Mouse (Mus musculus): Measurements from ENCODE around the gene Pafah2. TPM values are rescaled to one million over a fixed set of nuclear protein-coding genes. Genes with fewer than 3 reads are reported as not detected.

Gene Pafah2
- polyA plus RNA-seq, 1 experiment from 2014 or later = 14.3 TPM

- H3K27me3 ChIP-seq (ENCODE audit: insufficient read depth, low read length) = no peaks in the 10 kb centered on the region
- H3K4me3 ChIP-seq (ENCODE audit: low read depth, low read length) = no peak overlapping the region
- peaks cover 4% of the 10 kb centered on the region for H3K9me3 ChIP-seq (ENCODE audit: low read length)
- WGBS (ENCODE audit: insufficient replicate concordance) = 82% methylated on average over 7 of the region's 7 CpGs
- no peak overlapping the region for H3K4me2 ChIP-seq (ENCODE audit: low read depth, low read length)
- H3K36me3 ChIP-seq (replicated peaks; ENCODE audit: insufficient read depth, low read length) = no peaks in the 10 kb centered on the region
- TF ChIP-seq EP300 (IDR thresholded peaks at IDR 0.05; ENCODE audit: low read depth) (no peak), CTCF (IDR thresholded peaks at IDR 0.05; ENCODE audit: low read depth) (no peak)
- no peak overlapping the region for H3K9ac ChIP-seq (replicated peaks)
- H3K27ac ChIP-seq (ENCODE audit: low read depth) = no peak overlapping the region
- ATAC-seq (no peak), DNase-seq (no peak)
- H3K4me1 ChIP-seq (ENCODE audit: insufficient read depth) = no peaks in the 10 kb centered on the region
Measured at GRCm38 (mm10) chr4:134395142-134395541, 978 bp upstream of the Pafah2 start.

GRCm38 (mm10) chr4:134397121-134397520 is 1.0 kb downstream of the Pafah2 start:
- DNase-seq (peak; percentile 73), ATAC-seq (peak; percentile 63)
- Histone ChIP-seq H3K4me2 (ENCODE audit: low read depth, low read length) (peak overlapping the region; percentile 80), H3K9ac (replicated peaks) (peak overlapping the region; percentile 24; the same call in 1 of the 2 replicates), H3K27ac (ENCODE audit: low read depth) (peak overlapping the region; percentile 96), H3K9me3 (ENCODE audit: low read length) (no peaks in the 10 kb centered on the region), H3K27me3 (ENCODE audit: insufficient read depth, low read length) (no peaks in the 10 kb centered on the region), H3K36me3 (replicated peaks; ENCODE audit: insufficient read depth, low read length) (no peaks in the 10 kb centered on the region), H3K4me3 (ENCODE audit: low read depth, low read length) (peak overlapping the region; percentile 56), H3K4me1 (ENCODE audit: insufficient read depth) (peaks cover 16% of the 10 kb centered on the region)
- no peak for TF ChIP-seq CTCF (IDR thresholded peaks at IDR 0.05; ENCODE audit: low read depth)
- TF ChIP-seq EP300 (IDR thresholded peaks at IDR 0.05; ENCODE audit: low read depth) = peak; percentile 80
- WGBS (ENCODE audit: insufficient replicate concordance) = 24% methylated on average over 7 of the region's 7 CpGs

GRCm38 (mm10) chr4:134397732-134398131 is 1.6 kb downstream of the Pafah2 start:
- 75% methylated on average over 9 of the region's 9 CpGs for WGBS (ENCODE audit: insufficient replicate concordance)
- no peaks in the 10 kb centered on the region for H3K27me3 ChIP-seq (ENCODE audit: insufficient read depth, low read length)
- ATAC-seq (no peak), DNase-seq (no peak)
- H3K36me3 ChIP-seq (replicated peaks; ENCODE audit: insufficient read depth, low read length) = no peaks in the 10 kb centered on the region
- H3K27ac ChIP-seq (ENCODE audit: low read depth) = peak overlapping the region; percentile 96
- H3K4me3 ChIP-seq (ENCODE audit: low read depth, low read length) = peak overlapping the region; percentile 56
- no peak for TF ChIP-seq EP300 (IDR thresholded peaks at IDR 0.05; ENCODE audit: low read depth)
- TF ChIP-seq CTCF (IDR thresholded peaks at IDR 0.05; ENCODE audit: low read depth) = no peak
- H3K9ac ChIP-seq (replicated peaks) = no peak overlapping the region
- peak overlapping the region; percentile 80 for H3K4me2 ChIP-seq (ENCODE audit: low read depth, low read length)
- peaks cover 22% of the 10 kb centered on the region for H3K4me1 ChIP-seq (ENCODE audit: insufficient read depth)
- H3K9me3 ChIP-seq (ENCODE audit: low read length) = no peaks in the 10 kb centered on the region

GRCm38 (mm10) chr4:134400206-134400605 is 4.1 kb downstream of the Pafah2 start:
- Histone ChIP-seq H3K27me3 (ENCODE audit: insufficient read depth, low read length) (no peaks in the 10 kb centered on the region), H3K4me2 (ENCODE audit: low read depth, low read length) (no peak overlapping the region), H3K36me3 (replicated peaks; ENCODE audit: insufficient read depth, low read length) (0 out of 2 replicates have a peak, but pooled peaks cover 3% of the 10 kb centered on the region), H3K4me3 (ENCODE audit: low read depth, low read length) (no peak overlapping the region), H3K9me3 (ENCODE audit: low read length) (no peaks in the 10 kb centered on the region), H3K9ac (replicated peaks) (no peak overlapping the region), H3K27ac (ENCODE audit: low read depth) (no peak overlapping the region), H3K4me1 (ENCODE audit: insufficient read depth) (peaks cover 26% of the 10 kb centered on the region)
- 39% methylated on average over 5 of the region's 5 CpGs for WGBS (ENCODE audit: insufficient replicate concordance)
- TF ChIP-seq CTCF (IDR thresholded peaks at IDR 0.05; ENCODE audit: low read depth) (no peak), EP300 (IDR thresholded peaks at IDR 0.05; ENCODE audit: low read depth) (no peak)
- ATAC-seq (no peak), DNase-seq (no peak)

- Histone ChIP-seq H3K4me2 (ENCODE audit: low read depth, low read length) (peak overlapping the region; percentile 72), H3K9ac (replicated peaks) (peak overlapping the region; percentile 22), H3K27me3 (ENCODE audit: insufficient read depth, low read length) (no peaks in the 10 kb centered on the region), H3K9me3 (ENCODE audit: low read length) (no peaks in the 10 kb centered on the region), H3K36me3 (replicated peaks; ENCODE audit: insufficient read depth, low read length) (0 out of 2 replicates have a peak, but pooled peaks cover 9% of the 10 kb centered on the region), H3K4me3 (ENCODE audit: low read depth, low read length) (peak overlapping the region; percentile 24), H3K4me1 (ENCODE audit: insufficient read depth) (peaks cover 26% of the 10 kb centered on the region), H3K27ac (ENCODE audit: low read depth) (no peak overlapping the region)
- ATAC-seq = peak; percentile 19; the same call in 1 of the 2 replicates
- peak; percentile 77 for DNase-seq
- 4% methylated on average over 19 of the region's 19 CpGs for WGBS (ENCODE audit: insufficient replicate concordance)
- TF ChIP-seq CTCF (IDR thresholded peaks at IDR 0.05; ENCODE audit: low read depth) = no peak
- no peak for TF ChIP-seq EP300 (IDR thresholded peaks at IDR 0.05; ENCODE audit: low read depth)
Measured at GRCm38 (mm10) chr4:134401181-134401661, 5.1 kb downstream of the Pafah2 start.

- Histone ChIP-seq H3K27ac (ENCODE audit: low read depth) (no peak overlapping the region), H3K27me3 (ENCODE audit: insufficient read depth, low read length) (no peaks in the 10 kb centered on the region), H3K36me3 (replicated peaks; ENCODE audit: insufficient read depth, low read length) (0 out of 2 replicates have a peak, but pooled peaks cover 9% of the 10 kb centered on the region), H3K4me1 (ENCODE audit: insufficient read depth) (peaks cover 26% of the 10 kb centered on the region), H3K4me3 (ENCODE audit: low read depth, low read length) (peak overlapping the region; percentile 24; the same call in 1 of the 2 replicates), H3K9ac (replicated peaks) (no peak overlapping the region), H3K4me2 (ENCODE audit: low read depth, low read length) (peak overlapping the region; percentile 72), H3K9me3 (ENCODE audit: low read length) (no peaks in the 10 kb centered on the region)
- DNase-seq (no peak), ATAC-seq (0 out of 2 replicates have a peak, but pooled peaks have one; percentile 7)
- no peak for TF ChIP-seq EP300 (IDR thresholded peaks at IDR 0.05; ENCODE audit: low read depth)
- TF ChIP-seq CTCF (IDR thresholded peaks at IDR 0.05; ENCODE audit: low read depth) = no peak
- WGBS (ENCODE audit: insufficient replicate concordance) = 21% methylated on average over 16 of the region's 16 CpGs
Measured at GRCm38 (mm10) chr4:134401856-134402570, 5.9 kb downstream of the Pafah2 start.

Data from liver, postnatal 0 days (tissue).